ENCODE assay signal across 11 mouse cellular contexts in genomic region chr11:35262289-35262941, GRCm38 (mm10).
A peak's percentile ranks its signal among the peaks of the same experiment; 100 is the strongest.
DNase-seq lines count a peak whose midpoint lies in the region; ATAC-seq and TF ChIP-seq lines count a peak whose summit lies in the region.
"Had no signal": no experiment of that assay in that cellular context is flagged by ENCODE, and none has a peak within 500 bp of the region (broad histone marks: within the 10 kb centered on the region; RNA-seq: fewer than 3 reads in every experiment).

No protein-coding gene starts in this region.

- H3K27me3 ChIP-seq in cerebellum, adult 2 months (ENCODE audit: control insufficient read depth, insufficient read depth, low read length) = no peaks in the 10 kb centered on the region
- no peaks in the 10 kb centered on the region for H3K27me3 ChIP-seq in hindbrain, postnatal 0 days (ENCODE audit: insufficient read depth, low read length)
- H3K27me3 ChIP-seq in hindbrain, embryonic 12.5 days = no peaks in the 10 kb centered on the region
- H3K27me3 ChIP-seq in intestine, postnatal 0 days (replicated peaks; ENCODE audit: control insufficient read depth, insufficient read depth, low read length) = no peaks in the 10 kb centered on the region
- H3K27me3 ChIP-seq: intestine, embryonic 15.5 days had no signal

- ATAC-seq in hindbrain, postnatal 0 days = 0 out of 2 replicates have a peak, but pooled peaks have one; percentile 45
- ATAC-seq in hindbrain, embryonic 12.5 days (ENCODE audit: low FRiP score) = no peak
- no peak for ATAC-seq in intestine, postnatal 0 days
- ATAC-seq: intestine, embryonic 15.5 days had no signal

- H3K27ac ChIP-seq in cerebellum, adult 2 months (ENCODE audit: insufficient read depth, low read length) = no peak overlapping the region
- no peak overlapping the region for H3K27ac ChIP-seq in hindbrain, postnatal 0 days
- no peak overlapping the region for H3K27ac ChIP-seq in hindbrain, embryonic 12.5 days
- no peak overlapping the region for H3K27ac ChIP-seq in intestine, postnatal 0 days (ENCODE audit: low read depth, low read length)
- H3K27ac ChIP-seq: intestine, embryonic 15.5 days had no signal

- no peaks in the 10 kb centered on the region for H3K36me3 ChIP-seq in hindbrain, postnatal 0 days (ENCODE audit: insufficient read depth, low read length)
- no peaks in the 10 kb centered on the region for H3K36me3 ChIP-seq in hindbrain, embryonic 12.5 days
- H3K36me3 ChIP-seq in intestine, postnatal 0 days (ENCODE audit: control insufficient read depth, insufficient read depth) = no peaks in the 10 kb centered on the region
- H3K36me3 ChIP-seq: intestine, embryonic 15.5 days had no signal

- TF ChIP-seq CTCF in cerebellum, adult 2 months (IDR thresholded peaks at IDR 0.05; ENCODE audit: borderline replicate concordance, insufficient read depth, low read depth, low read length) = no peak
- no peak for TF ChIP-seq CTCF in hindbrain, postnatal 0 days (IDR thresholded peaks at IDR 0.05; ENCODE audit: low read depth)
- TF ChIP-seq CTCF in intestine, postnatal 0 days (IDR thresholded peaks at IDR 0.05; ENCODE audit: low read depth) = no peak

- H3K9me3 ChIP-seq in hindbrain, postnatal 0 days (ENCODE audit: low read length) = 0 out of 2 replicates have a peak, but pooled peaks cover 3% of the 10 kb centered on the region
- H3K9me3 ChIP-seq in hindbrain, embryonic 12.5 days (replicated peaks) = no peaks in the 10 kb centered on the region; the same call in 1 of the 2 replicates
- no peaks in the 10 kb centered on the region for H3K9me3 ChIP-seq in intestine, postnatal 0 days (ENCODE audit: control insufficient read depth)
- H3K9me3 ChIP-seq: intestine, embryonic 15.5 days had no signal

- 41% methylated on average over 12 of the region's 12 CpGs for WGBS in cerebellum, adult 2 months
- WGBS in hindbrain, postnatal 0 days = 37% methylated on average over 12 of the region's 12 CpGs
- 51% methylated on average over 12 of the region's 12 CpGs for WGBS in hindbrain, embryonic 12.5 days
- WGBS in intestine, postnatal 0 days = 74% methylated on average over 12 of the region's 12 CpGs

- H3K9ac ChIP-seq in hindbrain, postnatal 0 days (replicated peaks; ENCODE audit: low read length) = no peak overlapping the region
- H3K9ac ChIP-seq in hindbrain, embryonic 12.5 days = no peak overlapping the region
- no peak overlapping the region for H3K9ac ChIP-seq in intestine, postnatal 0 days (ENCODE audit: low read depth, low read length)
- H3K9ac ChIP-seq: intestine, embryonic 15.5 days had no signal

- H3K4me2 ChIP-seq in hindbrain, postnatal 0 days (ENCODE audit: low read depth, low read length) = no peak overlapping the region
- no peak overlapping the region for H3K4me2 ChIP-seq in hindbrain, embryonic 12.5 days (replicated peaks)
- H3K4me2 ChIP-seq in intestine, postnatal 0 days (replicated peaks; ENCODE audit: low read depth) = no peak overlapping the region
- H3K4me2 ChIP-seq: intestine, embryonic 15.5 days; liver, embryonic 11.5 days had no signal

- H3K4me1 ChIP-seq in cerebellum, adult 2 months (ENCODE audit: control insufficient read depth, insufficient read depth, low read length) = peaks cover 12% of the 10 kb centered on the region
- no peaks in the 10 kb centered on the region for H3K4me1 ChIP-seq in hindbrain, postnatal 0 days (ENCODE audit: insufficient read depth, low read length)
- H3K4me1 ChIP-seq in hindbrain, embryonic 12.5 days = peaks cover 9% of the 10 kb centered on the region
- H3K4me1 ChIP-seq in intestine, postnatal 0 days (replicated peaks; ENCODE audit: control insufficient read depth, insufficient read depth, low read length) = no peaks in the 10 kb centered on the region
- H3K4me1 ChIP-seq: intestine, embryonic 15.5 days had no signal

- no peak for TF ChIP-seq POLR2A in cerebellum, adult 2 months (IDR thresholded peaks at IDR 0.05; ENCODE audit: borderline replicate concordance, insufficient read depth, low read length)

- H3K4me3 ChIP-seq in cerebellum, adult 2 months (replicated peaks; ENCODE audit: insufficient read depth, low read depth, low read length) = no peak overlapping the region
- H3K4me3 ChIP-seq in hindbrain, postnatal 0 days (ENCODE audit: low read length) = no peak overlapping the region
- no peak overlapping the region for H3K4me3 ChIP-seq in hindbrain, embryonic 12.5 days
- no peak overlapping the region for H3K4me3 ChIP-seq in intestine, postnatal 0 days (ENCODE audit: low read depth, low read length)
- H3K4me3 ChIP-seq: intestine, embryonic 15.5 days had no signal

- peak; percentile 39 to 67 for DNase-seq in cerebellum, adult 2 months
- DNase-seq in cerebellum, adult 11-12 months = no peak
- peak; percentile 27 for DNase-seq in hindbrain, postnatal 0 days (ENCODE audit: low spot score)
- DNase-seq in ovary, postnatal 36 days (ENCODE audit: low spot score) = peak; percentile 34
- DNase-seq in ovary, postnatal 10 days (ENCODE audit: low spot score) = no peak
- DNase-seq in lung, postnatal 14 days = peak; percentile 54
- DNase-seq: adrenal gland, adult 2 months had no signal

Comparison
In these comparisons a context has a peak if more than half of its experiments do, and no peak if none do; other contexts are left out.
1. DNase-seq: peak in cerebellum, adult 2 months (2 of 2), hindbrain, postnatal 0 days (single experiment), ovary, postnatal 36 days (single experiment) and lung, postnatal 14 days (single experiment); none in cerebellum, adult 11-12 months (single experiment) and ovary, postnatal 10 days (single experiment).